Mouse (Mus musculus): ENCODE results near the gene Acvr2a.

DNA sequence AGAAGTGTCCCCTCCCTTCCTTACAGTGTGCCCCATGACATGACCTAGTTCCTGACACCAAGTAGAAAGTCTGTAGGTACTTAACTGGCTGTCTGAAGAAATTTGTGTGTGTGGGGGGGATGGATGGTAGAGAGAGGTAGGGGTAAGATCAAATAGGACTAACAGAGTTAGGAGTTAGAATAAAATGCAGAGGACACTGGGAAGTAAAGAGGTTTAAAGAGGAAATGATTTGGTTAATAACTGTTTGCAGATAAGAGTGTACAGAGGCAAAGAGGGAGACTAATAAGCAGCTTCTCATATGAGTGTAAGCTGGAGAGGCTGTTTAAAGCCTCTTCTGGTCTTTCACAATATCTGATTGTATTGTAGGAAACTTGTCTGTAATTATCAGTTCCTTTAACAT is 12.5 kb downstream of the Acvr2a start:
- no peak for TF ChIP-seq CTCF (IDR thresholded peaks at IDR 0.05)
- no peak for TF ChIP-seq POLR2A (IDR thresholded peaks at IDR 0.05; ENCODE audit: insufficient read depth, low read depth, low read length)

All from heart, adult 2 months (tissue).